Mouse (Mus musculus): Measurements from ENCODE around the gene Ptf1a. TPM values are rescaled to one million over a fixed set of nuclear protein-coding genes. Genes with fewer than 3 reads are reported as not detected.

The Ptf1a gene
- polyA plus RNA-seq, 1 experiment from 2014 or later = 27.9 TPM

DNA sequence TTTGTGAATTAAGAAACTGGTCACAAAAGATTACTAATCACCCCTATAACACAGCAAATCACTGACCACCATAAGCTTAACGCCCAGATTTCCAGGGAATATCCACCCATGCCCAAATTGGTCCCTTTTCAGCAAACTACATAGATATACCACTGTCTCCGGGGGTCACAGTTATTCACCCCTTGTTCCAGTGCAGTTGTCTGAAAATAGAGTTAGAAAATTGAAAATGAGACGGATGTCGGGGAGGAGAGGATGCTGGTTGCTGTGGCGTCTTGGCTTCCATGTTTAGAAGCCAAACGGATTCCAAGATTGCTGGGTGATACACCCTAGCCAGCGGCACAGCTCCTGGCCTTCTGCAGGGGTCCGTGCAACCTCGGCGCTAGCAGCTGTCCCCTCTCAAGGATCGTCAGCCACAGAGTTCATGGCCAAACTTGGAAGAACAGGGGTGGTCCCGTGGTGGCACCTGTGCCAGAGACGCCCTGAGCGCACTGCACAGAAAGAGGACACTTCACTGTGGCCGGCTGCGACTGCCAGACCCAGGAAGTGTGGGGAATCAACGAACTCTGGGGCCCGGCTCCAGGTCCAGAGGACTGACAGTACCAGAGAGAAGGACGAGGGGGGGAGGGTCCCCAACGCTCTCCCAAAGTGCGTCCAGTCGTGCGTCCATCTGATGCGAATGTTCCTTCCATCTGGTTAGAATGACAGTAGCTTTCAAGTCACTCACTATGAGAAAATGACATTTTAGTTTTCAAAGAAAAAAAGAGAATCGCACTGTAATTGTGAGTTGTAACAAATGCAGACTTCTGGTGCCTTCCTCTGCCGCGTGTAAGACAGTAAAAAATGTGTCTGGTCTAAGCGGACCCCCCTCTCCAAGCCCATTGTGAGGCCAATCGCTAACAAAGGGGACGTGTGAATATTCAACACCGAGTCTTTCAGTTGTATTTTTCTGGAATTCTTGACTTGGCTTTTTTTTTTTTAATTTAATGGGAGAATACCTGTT lies 15.5 kb upstream of the Ptf1a start:
- H3K27ac ChIP-seq = no peak overlapping the region
- ATAC-seq (ENCODE audit: insufficient read depth, low FRiP score, low read depth) = no peak
- WGBS = 8% methylated on average over 31 of the region's 31 CpGs
- H3K4me1 ChIP-seq = 0 out of 2 replicates have a peak, but pooled peaks cover 11% of the 10 kb centered on the region
- H3K4me2 ChIP-seq = no peak overlapping the region
- peak overlapping the region; percentile 29 for H3K4me3 ChIP-seq (replicated peaks)
- H3K27me3 ChIP-seq (replicated peaks) = peaks cover 57% of the 10 kb centered on the region
- H3K9me3 ChIP-seq = no peaks in the 10 kb centered on the region
- no peaks in the 10 kb centered on the region for H3K36me3 ChIP-seq
- no peak overlapping the region for H3K9ac ChIP-seq

DNA sequence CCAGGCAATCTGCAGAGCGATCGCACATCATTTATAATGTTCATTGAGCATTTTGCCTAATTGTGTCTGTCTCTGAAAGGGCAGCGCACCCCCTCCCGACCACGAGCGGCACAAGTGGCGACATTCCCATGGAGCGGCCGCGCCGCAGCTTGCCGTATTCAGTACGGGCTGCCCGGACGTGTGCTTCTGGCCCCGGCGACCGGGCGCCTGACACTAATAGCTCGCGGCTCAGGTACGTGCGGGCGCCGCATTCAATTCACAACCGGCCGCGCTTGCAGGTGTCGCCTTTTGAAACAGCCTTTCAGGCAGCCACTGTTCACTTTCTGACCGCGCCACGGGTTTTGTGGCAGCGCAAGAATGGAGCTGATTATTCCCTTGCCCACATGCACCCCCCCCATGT lies 14.7 kb upstream of the Ptf1a start:
- 1% methylated on average over 33 of the region's 33 CpGs for WGBS
- H3K9me3 ChIP-seq = no peaks in the 10 kb centered on the region
- peak overlapping the region; percentile 25; the same call in 1 of the 2 replicates for H3K4me2 ChIP-seq
- H3K9ac ChIP-seq = no peak overlapping the region
- peaks cover 58% of the 10 kb centered on the region for H3K27me3 ChIP-seq (replicated peaks)
- no peaks in the 10 kb centered on the region for H3K36me3 ChIP-seq
- no peak for ATAC-seq (ENCODE audit: insufficient read depth, low FRiP score, low read depth)
- H3K4me1 ChIP-seq = 0 out of 2 replicates have a peak, but pooled peaks cover 11% of the 10 kb centered on the region
- H3K4me3 ChIP-seq (replicated peaks) = peak overlapping the region; percentile 29
- peak overlapping the region; percentile 16; the same call in 1 of the 2 replicates for H3K27ac ChIP-seq

DNA sequence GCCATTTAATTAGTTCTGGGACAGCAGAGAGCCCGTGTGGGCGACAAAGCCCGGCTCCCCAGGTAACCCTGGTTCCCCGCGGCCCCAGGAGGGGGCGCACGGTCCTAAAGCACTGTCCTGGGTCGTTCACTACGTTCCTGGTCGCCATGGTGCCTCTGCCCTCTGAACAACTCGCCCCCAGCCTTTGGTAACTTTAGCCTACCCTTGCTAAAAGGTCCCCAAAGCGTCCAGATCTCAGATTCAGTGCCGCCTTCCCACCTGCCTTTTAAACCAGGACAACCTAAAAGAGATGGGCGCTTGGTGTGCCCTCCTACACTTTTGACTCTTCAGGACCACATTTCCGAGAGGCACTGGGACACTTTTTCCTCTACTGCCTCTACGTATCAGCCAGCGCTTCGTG lies 14.3 kb upstream of the Ptf1a start:
- peak overlapping the region; percentile 35; the same call in 1 of the 2 replicates for H3K27ac ChIP-seq
- H3K27me3 ChIP-seq (replicated peaks) = peaks cover 58% of the 10 kb centered on the region
- H3K4me2 ChIP-seq = peak overlapping the region; percentile 25; the same call in 1 of the 2 replicates
- under 1% methylated on average over 18 of the region's 18 CpGs for WGBS
- no peak for ATAC-seq (ENCODE audit: insufficient read depth, low FRiP score, low read depth)
- H3K9me3 ChIP-seq = no peaks in the 10 kb centered on the region
- H3K9ac ChIP-seq = no peak overlapping the region
- H3K4me3 ChIP-seq (replicated peaks) = peak overlapping the region; percentile 29
- no peaks in the 10 kb centered on the region for H3K36me3 ChIP-seq
- H3K4me1 ChIP-seq = 0 out of 2 replicates have a peak, but pooled peaks cover 11% of the 10 kb centered on the region

DNA sequence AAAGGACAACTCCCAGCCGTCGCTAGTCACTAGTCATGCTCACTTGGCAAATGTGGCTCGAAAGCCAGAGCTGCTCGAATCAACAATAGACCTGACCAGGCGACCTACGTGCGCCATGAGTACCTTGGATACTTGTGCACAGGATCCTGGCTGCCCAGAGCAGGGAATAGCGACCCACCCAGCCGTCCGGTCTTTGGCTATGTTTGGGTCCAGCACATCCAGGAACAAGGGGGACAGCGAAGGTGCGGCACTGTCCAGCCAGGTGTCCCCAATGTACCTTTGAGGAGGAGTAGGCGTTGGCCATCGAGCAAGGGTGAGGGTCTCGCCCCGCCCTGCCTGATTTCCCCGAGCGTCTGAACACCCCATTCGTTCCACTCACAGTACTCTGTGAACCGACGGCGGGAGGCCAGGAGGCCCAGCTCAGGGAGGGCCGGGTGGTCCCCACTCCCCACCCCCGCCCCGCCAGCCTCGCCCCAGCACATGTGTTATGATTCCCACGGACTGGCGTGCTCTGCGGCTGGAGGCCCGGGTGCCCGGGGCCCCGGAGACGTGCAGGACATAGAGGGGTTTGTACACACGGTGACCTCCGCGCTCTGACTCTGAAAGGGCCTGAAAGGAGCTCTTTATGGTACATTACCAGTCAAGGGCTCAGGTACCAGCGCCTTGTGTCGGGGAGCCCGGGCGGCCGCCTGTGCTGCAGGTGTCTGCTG lies 13.7 kb upstream of the Ptf1a start:
- H3K27me3 ChIP-seq (replicated peaks) = peaks cover 58% of the 10 kb centered on the region
- H3K27ac ChIP-seq = peak overlapping the region; percentile 63
- ATAC-seq (ENCODE audit: insufficient read depth, low FRiP score, low read depth) = peak; percentile 87
- no peaks in the 10 kb centered on the region for H3K9me3 ChIP-seq
- H3K36me3 ChIP-seq = no peaks in the 10 kb centered on the region
- no peak overlapping the region for H3K9ac ChIP-seq
- H3K4me3 ChIP-seq (replicated peaks) = peak overlapping the region; percentile 29
- H3K4me2 ChIP-seq = peak overlapping the region; percentile 21; the same call in 1 of the 2 replicates
- H3K4me1 ChIP-seq = 0 out of 2 replicates have a peak, but pooled peaks cover 11% of the 10 kb centered on the region
- 3% methylated on average over 41 of the region's 41 CpGs for WGBS

DNA sequence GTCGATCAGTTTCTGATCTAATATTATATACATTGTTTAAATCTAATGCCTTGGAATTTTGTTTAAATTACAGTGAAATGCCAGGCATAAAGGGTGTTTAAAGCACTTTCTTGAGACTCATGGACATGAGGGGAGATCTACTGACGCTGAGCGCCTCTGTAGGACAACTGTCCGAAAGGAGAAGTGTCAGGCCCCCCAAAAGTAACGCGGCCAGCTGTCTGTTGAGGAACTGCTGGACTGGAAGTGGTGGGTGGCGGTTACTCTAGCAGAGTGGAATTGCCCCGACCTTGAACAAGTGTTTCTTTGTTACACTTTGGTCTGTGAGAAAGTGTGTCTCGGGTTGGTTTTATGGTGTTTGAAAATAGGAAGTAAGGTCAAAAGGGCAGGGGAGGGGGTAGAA lies 1.1 kb upstream of the Ptf1a start:
- Histone ChIP-seq H3K9ac (no peak overlapping the region), H3K4me3 (replicated peaks) (no peak overlapping the region), H3K27ac (no peak overlapping the region), H3K4me2 (no peak overlapping the region), H3K4me1 (peaks cover 18% of the 10 kb centered on the region; the same call in 1 of the 2 replicates), H3K27me3 (replicated peaks) (peaks cover 78% of the 10 kb centered on the region), H3K9me3 (no peaks in the 10 kb centered on the region), H3K36me3 (no peaks in the 10 kb centered on the region)
- ATAC-seq (ENCODE audit: insufficient read depth, low FRiP score, low read depth) = no peak
- 5% methylated on average over 9 of the region's 9 CpGs for WGBS

DNA sequence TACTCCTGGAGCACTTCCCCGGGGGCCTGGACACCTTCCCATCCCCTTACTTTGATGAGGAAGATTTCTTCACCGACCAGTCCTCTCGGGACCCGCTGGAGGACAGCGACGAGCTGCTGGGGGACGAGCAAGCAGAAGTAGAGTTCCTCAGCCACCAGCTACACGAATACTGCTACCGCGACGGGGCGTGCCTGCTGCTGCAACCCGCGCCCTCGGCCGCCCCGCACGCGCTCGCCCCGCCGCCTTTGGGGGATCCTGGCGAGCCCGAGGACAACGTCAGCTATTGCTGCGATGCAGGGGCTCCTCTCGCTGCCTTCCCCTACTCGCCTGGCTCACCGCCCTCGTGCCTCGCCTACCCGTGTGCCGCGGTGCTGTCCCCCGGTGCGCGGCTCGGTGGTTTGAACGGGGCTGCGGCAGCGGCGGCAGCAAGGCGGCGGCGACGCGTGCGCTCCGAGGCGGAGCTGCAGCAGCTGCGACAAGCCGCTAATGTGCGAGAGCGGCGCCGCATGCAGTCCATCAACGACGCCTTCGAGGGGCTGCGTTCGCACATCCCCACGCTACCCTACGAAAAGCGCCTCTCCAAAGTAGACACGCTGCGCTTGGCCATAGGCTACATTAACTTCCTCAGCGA lies 523 bp downstream of the Ptf1a start:
- H3K4me3 ChIP-seq (replicated peaks) = peak overlapping the region; percentile 36
- under 1% methylated on average over 67 of the region's 67 CpGs for WGBS
- H3K36me3 ChIP-seq = no peaks in the 10 kb centered on the region
- H3K27ac ChIP-seq = peak overlapping the region; percentile 40; the same call in 1 of the 2 replicates
- H3K27me3 ChIP-seq (replicated peaks) = peaks cover 91% of the 10 kb centered on the region
- H3K9me3 ChIP-seq = no peaks in the 10 kb centered on the region
- peaks cover 18% of the 10 kb centered on the region; the same call in 1 of the 2 replicates for H3K4me1 ChIP-seq
- H3K9ac ChIP-seq = no peak overlapping the region
- no peak for ATAC-seq (ENCODE audit: insufficient read depth, low FRiP score, low read depth)
- peak overlapping the region; percentile 51 for H3K4me2 ChIP-seq

DNA sequence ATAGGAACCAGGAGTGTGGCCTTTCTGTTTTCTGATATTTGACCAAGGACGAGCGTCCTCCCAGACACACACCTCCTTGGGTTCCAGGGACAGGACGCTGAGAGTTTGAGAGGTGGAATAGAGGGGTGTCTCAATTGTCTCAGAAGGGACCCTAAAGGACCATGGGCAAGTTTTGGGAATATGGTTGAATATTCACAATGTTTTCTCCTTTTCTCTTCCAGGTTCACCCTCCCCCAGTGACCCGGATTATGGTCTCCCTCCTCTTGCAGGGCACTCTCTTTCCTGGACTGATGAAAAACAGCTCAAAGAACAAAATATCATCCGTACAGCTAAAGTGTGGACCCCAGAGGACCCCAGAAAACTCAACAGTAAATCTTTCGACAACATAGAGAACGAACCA lies 1.3 kb downstream of the Ptf1a start:
- Histone ChIP-seq H3K4me1 (peaks cover 18% of the 10 kb centered on the region; the same call in 1 of the 2 replicates), H3K27ac (0 out of 2 replicates have a peak overlapping the region, but pooled peaks have one; percentile 40), H3K27me3 (replicated peaks) (peaks cover 91% of the 10 kb centered on the region), H3K9me3 (no peaks in the 10 kb centered on the region), H3K4me3 (replicated peaks) (peak overlapping the region; percentile 36), H3K4me2 (no peak overlapping the region), H3K36me3 (no peaks in the 10 kb centered on the region), H3K9ac (no peak overlapping the region)
- 9% methylated on average over 7 of the region's 7 CpGs for WGBS
- no peak for ATAC-seq (ENCODE audit: insufficient read depth, low FRiP score, low read depth)

DNA sequence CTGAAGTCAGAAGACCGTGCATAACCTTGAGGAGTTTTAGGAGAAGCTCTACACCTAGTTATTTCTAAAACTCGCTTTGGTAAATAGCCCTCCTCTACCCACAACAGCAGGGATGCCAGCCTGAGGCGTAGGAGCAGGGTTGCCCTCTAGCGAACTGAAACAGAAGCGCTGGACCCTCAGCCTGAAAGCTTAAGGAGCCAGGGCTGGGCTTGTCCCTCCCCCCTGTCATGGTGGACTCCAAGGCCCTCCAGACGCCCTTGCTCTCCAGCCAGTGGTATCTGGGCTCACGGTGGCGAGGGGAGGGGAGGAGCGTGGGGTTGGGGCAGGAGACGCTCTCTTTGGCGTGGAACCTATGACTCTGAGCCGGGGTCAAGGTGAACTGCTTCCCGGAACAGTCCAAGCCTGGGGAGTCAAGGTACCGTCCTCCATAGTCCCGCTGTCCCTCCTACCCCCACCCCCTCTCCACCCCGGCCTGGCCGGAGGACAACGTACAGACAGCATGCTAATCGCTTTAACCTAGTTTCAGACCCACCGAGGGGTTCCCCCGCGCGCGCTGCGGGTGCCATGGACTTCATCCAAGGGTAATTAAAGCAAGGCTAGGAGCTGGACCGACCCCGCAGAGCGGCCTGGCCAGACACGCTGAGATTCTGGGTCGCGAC lies 2.7 kb downstream of the Ptf1a start:
- WGBS = 3% methylated on average over 29 of the region's 31 CpGs
- H3K4me3 ChIP-seq (replicated peaks) = 0 out of 2 replicates have a peak overlapping the region, but pooled peaks have one; percentile 3
- no peak overlapping the region for H3K9ac ChIP-seq
- no peaks in the 10 kb centered on the region for H3K9me3 ChIP-seq
- H3K4me1 ChIP-seq = peaks cover 20% of the 10 kb centered on the region
- H3K27ac ChIP-seq = no peak overlapping the region
- peak overlapping the region; percentile 38 for H3K4me2 ChIP-seq
- peaks cover 93% of the 10 kb centered on the region for H3K27me3 ChIP-seq (replicated peaks)
- peak; percentile 45; the same call in 1 of the 2 replicates for ATAC-seq (ENCODE audit: insufficient read depth, low FRiP score, low read depth)
- H3K36me3 ChIP-seq = no peaks in the 10 kb centered on the region

DNA sequence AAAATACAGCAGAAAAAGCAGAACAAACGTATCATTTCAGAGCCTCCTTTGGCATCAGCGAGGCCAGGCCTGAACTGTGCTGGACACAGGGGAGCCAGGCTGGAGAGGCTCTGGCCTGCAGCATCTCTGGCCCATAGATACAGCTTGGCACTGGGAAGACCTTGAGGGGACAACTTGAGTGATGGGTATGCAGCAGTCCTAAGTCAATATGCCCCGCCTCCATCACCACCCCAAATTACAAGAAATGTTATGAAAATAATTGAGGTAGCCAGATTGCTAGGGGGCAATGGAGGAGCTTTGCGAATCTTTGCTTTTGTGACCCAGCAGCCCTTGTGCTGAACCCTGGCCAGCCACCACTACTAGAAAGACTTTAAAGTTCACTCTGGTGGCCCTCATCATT lies 3.8 kb downstream of the Ptf1a start:
- H3K4me1 ChIP-seq = peaks cover 20% of the 10 kb centered on the region
- 35% methylated on average over 4 of the region's 4 CpGs for WGBS
- H3K27ac ChIP-seq = no peak overlapping the region
- H3K9me3 ChIP-seq = no peaks in the 10 kb centered on the region
- peaks cover 96% of the 10 kb centered on the region for H3K27me3 ChIP-seq (replicated peaks)
- no peak overlapping the region for H3K9ac ChIP-seq
- no peak overlapping the region for H3K4me3 ChIP-seq (replicated peaks)
- no peak for ATAC-seq (ENCODE audit: insufficient read depth, low FRiP score, low read depth)
- no peak overlapping the region for H3K4me2 ChIP-seq
- H3K36me3 ChIP-seq = no peaks in the 10 kb centered on the region

DNA sequence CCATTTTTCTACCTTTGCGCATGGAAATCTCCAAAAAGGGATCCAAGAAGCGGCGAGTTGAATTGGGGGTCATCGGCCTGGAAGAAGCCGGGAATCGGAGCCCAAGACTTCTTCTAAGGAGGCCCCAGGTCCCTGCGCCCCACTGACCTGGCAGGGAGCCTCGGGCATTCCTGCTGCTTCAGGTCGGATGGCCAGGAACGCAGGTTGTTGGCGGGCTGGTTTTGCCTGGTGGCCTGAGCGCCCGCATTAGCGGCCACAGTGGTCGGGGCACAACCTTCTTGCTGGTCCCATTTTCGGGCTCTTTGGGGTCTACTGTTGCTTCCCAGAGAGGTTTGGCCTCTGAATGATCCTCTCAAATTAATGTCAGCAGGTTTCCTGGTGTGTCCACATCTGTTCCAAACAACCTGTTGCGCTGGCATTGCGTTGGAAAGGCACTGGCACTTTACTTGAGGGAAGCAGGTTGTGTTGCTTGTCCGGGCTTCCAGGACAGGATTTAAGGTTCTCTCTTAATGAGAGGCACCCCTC lies 7.1 kb downstream of the Ptf1a start:
- peaks cover 94% of the 10 kb centered on the region for H3K27me3 ChIP-seq (replicated peaks)
- no peak for ATAC-seq (ENCODE audit: insufficient read depth, low FRiP score, low read depth)
- no peak overlapping the region for H3K4me2 ChIP-seq
- H3K9ac ChIP-seq = no peak overlapping the region
- 0 out of 2 replicates have a peak overlapping the region, but pooled peaks have one; percentile 21 for H3K27ac ChIP-seq
- H3K9me3 ChIP-seq = no peaks in the 10 kb centered on the region
- H3K36me3 ChIP-seq = no peaks in the 10 kb centered on the region
- 3% methylated on average over 19 of the region's 19 CpGs for WGBS
- H3K4me3 ChIP-seq (replicated peaks) = peak overlapping the region; percentile 23
- peaks cover 6% of the 10 kb centered on the region for H3K4me1 ChIP-seq
